Mouse (Mus musculus): Measurements from ENCODE around the gene Tmem108. TPM values are rescaled to one million over a fixed set of nuclear protein-coding genes. Genes with fewer than 3 reads are reported as not detected.

Tmem108 gene
- polyA plus RNA-seq, 1 experiment from 2014 or later: 3.3 TPM

DNA sequence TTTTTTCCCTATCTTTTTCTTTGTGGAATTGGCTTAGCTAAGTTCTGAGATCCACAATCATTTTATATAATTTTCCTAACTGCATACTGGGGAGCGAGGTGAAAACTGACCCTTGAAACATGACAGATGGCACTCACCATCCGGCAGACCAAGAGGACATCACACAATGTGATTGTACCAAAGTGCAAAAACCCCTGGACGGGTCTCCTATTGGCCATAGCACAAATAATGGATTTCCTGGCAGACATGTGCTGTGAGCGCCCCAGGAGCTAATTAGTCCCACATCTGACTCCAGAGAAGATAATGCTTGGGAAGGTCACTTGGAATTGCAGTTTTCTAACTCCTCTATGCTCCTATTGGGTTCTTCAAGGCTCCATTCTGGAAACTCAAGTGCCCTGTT lies 183.9 kb downstream of the Tmem108 start:
- H3K27ac ChIP-seq (ENCODE audit: low read depth, low read length): no peak overlapping the region
- TF ChIP-seq CTCF (IDR thresholded peaks at IDR 0.05; ENCODE audit: low read depth): no peak
- no peaks in the 10 kb centered on the region for H3K4me1 ChIP-seq (replicated peaks; ENCODE audit: control insufficient read depth, insufficient read depth, low read length)
- no peak overlapping the region for H3K9ac ChIP-seq (ENCODE audit: low read depth, low read length)
- no peaks in the 10 kb centered on the region for H3K36me3 ChIP-seq (ENCODE audit: control insufficient read depth, insufficient read depth)
- no peak overlapping the region for H3K4me2 ChIP-seq (replicated peaks; ENCODE audit: low read depth)
- no peak overlapping the region for H3K4me3 ChIP-seq (ENCODE audit: low read depth, low read length)
- 77% methylated on average over 4 of the region's 4 CpGs for WGBS
- no peak for ATAC-seq
- H3K9me3 ChIP-seq (ENCODE audit: control insufficient read depth): no peaks in the 10 kb centered on the region
- H3K27me3 ChIP-seq (replicated peaks; ENCODE audit: control insufficient read depth, insufficient read depth, low read length): no peaks in the 10 kb centered on the region

DNA sequence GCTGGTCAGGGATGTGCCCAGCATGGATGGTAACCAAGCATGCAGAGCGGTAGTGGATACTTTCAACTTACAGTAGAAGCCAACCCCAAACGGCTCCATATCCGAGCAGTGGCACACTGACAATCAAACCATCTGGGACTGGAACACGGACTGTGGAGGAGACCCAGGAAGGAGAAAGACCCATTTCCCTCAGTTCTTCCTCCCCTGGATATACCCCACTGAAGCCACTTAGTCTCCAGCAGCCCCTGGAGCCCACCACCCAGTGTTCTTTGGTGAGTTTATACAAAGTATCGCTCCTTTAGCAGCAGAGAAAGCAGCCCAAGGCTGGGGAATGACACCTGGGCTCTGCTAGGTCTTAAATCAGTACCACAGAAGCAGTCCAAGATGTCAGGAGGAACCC lies 184.5 kb downstream of the Tmem108 start:
- no peak for ATAC-seq
- no peaks in the 10 kb centered on the region for H3K9me3 ChIP-seq (ENCODE audit: control insufficient read depth)
- WGBS: 90% methylated on average over 5 of the region's 5 CpGs
- no peak for TF ChIP-seq CTCF (IDR thresholded peaks at IDR 0.05; ENCODE audit: low read depth)
- no peak overlapping the region for H3K27ac ChIP-seq (ENCODE audit: low read depth, low read length)
- no peaks in the 10 kb centered on the region for H3K36me3 ChIP-seq (ENCODE audit: control insufficient read depth, insufficient read depth)
- H3K4me3 ChIP-seq (ENCODE audit: low read depth, low read length): no peak overlapping the region
- no peak overlapping the region for H3K9ac ChIP-seq (ENCODE audit: low read depth, low read length)
- no peaks in the 10 kb centered on the region for H3K4me1 ChIP-seq (replicated peaks; ENCODE audit: control insufficient read depth, insufficient read depth, low read length)
- H3K4me2 ChIP-seq (replicated peaks; ENCODE audit: low read depth): no peak overlapping the region
- H3K27me3 ChIP-seq (replicated peaks; ENCODE audit: control insufficient read depth, insufficient read depth, low read length): no peaks in the 10 kb centered on the region

DNA sequence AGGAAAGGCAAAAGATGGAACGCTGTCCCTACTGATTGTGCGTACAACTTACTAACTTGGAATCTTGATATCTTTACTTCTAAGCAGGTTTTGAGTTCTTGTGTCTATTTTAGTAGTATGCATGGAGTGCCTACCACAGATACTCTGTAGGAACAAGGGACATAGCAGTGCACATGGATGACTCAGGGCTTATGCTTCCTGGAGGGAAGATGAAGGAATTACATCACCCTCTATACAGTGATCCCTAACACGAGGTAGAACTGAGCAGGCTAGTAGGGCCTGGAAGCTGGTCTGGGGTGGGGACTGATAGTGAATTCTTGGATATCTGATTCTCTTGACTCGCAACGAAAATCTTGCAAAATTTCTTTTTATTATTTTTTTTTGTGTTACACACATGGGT lies 185.7 kb downstream of the Tmem108 start:
- Histone ChIP-seq H3K9me3 (ENCODE audit: control insufficient read depth) (no peaks in the 10 kb centered on the region), H3K27me3 (replicated peaks; ENCODE audit: control insufficient read depth, insufficient read depth, low read length) (no peaks in the 10 kb centered on the region), H3K27ac (ENCODE audit: low read depth, low read length) (no peak overlapping the region), H3K9ac (ENCODE audit: low read depth, low read length) (no peak overlapping the region), H3K4me3 (ENCODE audit: low read depth, low read length) (no peak overlapping the region), H3K4me1 (replicated peaks; ENCODE audit: control insufficient read depth, insufficient read depth, low read length) (no peaks in the 10 kb centered on the region), H3K4me2 (replicated peaks; ENCODE audit: low read depth) (no peak overlapping the region), H3K36me3 (ENCODE audit: control insufficient read depth, insufficient read depth) (no peaks in the 10 kb centered on the region)
- TF ChIP-seq CTCF (IDR thresholded peaks at IDR 0.05; ENCODE audit: low read depth): no peak
- ATAC-seq: no peak
- WGBS: 94% methylated on average over 5 of the region's 5 CpGs

DNA sequence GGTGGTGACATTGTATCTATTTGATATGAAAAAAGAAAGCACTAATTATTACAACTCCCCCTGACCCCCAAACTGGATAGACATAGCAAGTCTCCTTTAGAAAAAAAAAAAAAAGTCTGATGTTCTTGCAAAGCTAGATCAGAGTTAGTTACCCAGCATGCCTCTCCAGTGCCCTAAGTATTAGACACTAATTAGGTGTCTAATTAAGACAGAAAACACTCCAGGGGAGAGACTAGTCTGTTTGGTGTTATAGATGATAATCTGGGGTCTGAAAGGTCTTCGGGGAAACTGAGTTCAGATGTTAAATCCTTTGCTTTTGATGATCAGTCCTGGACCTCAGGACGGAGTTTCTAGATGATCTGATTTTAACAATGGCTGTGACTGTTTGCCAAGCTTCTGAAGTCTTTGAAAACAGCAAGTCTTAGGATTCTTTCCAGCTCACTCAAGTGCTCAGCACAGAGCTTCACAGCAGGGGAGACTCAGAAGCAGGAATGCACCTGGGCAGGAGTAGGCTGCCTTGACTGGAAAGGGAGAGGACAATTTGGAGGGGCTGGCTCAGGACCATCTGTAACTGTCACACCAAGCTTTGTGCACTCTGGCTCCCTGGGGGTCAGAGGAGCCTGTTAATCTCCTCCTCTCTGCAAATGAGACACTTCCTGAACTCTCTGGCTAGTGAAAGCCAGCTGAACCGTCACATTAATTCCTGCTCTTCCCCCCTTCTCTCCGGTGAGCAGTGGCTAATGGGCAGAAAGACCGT lies 187.5 kb downstream of the Tmem108 start:
- WGBS: 21% methylated on average over 5 of the region's 5 CpGs
- Histone ChIP-seq H3K27ac (ENCODE audit: low read depth, low read length) (no peak overlapping the region), H3K4me1 (replicated peaks; ENCODE audit: control insufficient read depth, insufficient read depth, low read length) (no peaks in the 10 kb centered on the region), H3K9ac (ENCODE audit: low read depth, low read length) (no peak overlapping the region), H3K36me3 (ENCODE audit: control insufficient read depth, insufficient read depth) (no peaks in the 10 kb centered on the region), H3K4me3 (ENCODE audit: low read depth, low read length) (no peak overlapping the region), H3K9me3 (ENCODE audit: control insufficient read depth) (no peaks in the 10 kb centered on the region), H3K4me2 (replicated peaks; ENCODE audit: low read depth) (no peak overlapping the region), H3K27me3 (replicated peaks; ENCODE audit: control insufficient read depth, insufficient read depth, low read length) (no peaks in the 10 kb centered on the region)
- ATAC-seq: no peak
- TF ChIP-seq CTCF (IDR thresholded peaks at IDR 0.05; ENCODE audit: low read depth): no peak

- H3K4me1 ChIP-seq (replicated peaks; ENCODE audit: control insufficient read depth, insufficient read depth, low read length): no peaks in the 10 kb centered on the region
- H3K9ac ChIP-seq (ENCODE audit: low read depth, low read length): no peak overlapping the region
- ATAC-seq: no peak
- H3K27ac ChIP-seq (ENCODE audit: low read depth, low read length): no peak overlapping the region
- WGBS: 75% methylated on average over 14 of the region's 14 CpGs
- no peak overlapping the region for H3K4me3 ChIP-seq (ENCODE audit: low read depth, low read length)
- no peak for TF ChIP-seq CTCF (IDR thresholded peaks at IDR 0.05; ENCODE audit: low read depth)
- no peaks in the 10 kb centered on the region for H3K36me3 ChIP-seq (ENCODE audit: control insufficient read depth, insufficient read depth)
- H3K9me3 ChIP-seq (ENCODE audit: control insufficient read depth): no peaks in the 10 kb centered on the region
- no peak overlapping the region for H3K4me2 ChIP-seq (replicated peaks; ENCODE audit: low read depth)
- H3K27me3 ChIP-seq (replicated peaks; ENCODE audit: control insufficient read depth, insufficient read depth, low read length): no peaks in the 10 kb centered on the region
Measured at GRCm38 (mm10) chr9:103570158-103570741, 191.4 kb downstream of the Tmem108 start.

DNA sequence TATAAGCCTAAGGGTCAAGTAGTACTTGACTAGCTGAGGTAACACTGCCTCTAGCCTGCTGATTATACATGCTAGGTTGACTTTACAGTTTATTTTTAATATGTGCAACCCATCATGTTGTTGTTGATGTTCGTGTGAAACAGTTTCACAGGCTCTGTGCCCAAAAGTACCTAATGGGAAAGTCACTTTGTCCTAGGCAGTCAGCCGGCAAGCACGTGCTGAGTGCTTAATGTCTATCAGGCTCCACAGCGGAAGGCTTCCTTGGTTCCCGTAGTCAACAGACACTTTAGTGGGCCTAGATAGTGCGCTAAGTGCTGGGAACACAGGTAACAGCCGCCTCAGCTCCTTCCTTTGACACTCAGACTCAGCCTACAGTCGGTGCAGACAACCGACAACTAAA lies 192.7 kb downstream of the Tmem108 start:
- H3K9me3 ChIP-seq (ENCODE audit: control insufficient read depth): no peaks in the 10 kb centered on the region
- no peaks in the 10 kb centered on the region for H3K36me3 ChIP-seq (ENCODE audit: control insufficient read depth, insufficient read depth)
- TF ChIP-seq CTCF (IDR thresholded peaks at IDR 0.05; ENCODE audit: low read depth): no peak
- no peak for ATAC-seq
- H3K27ac ChIP-seq (ENCODE audit: low read depth, low read length): no peak overlapping the region
- H3K27me3 ChIP-seq (replicated peaks; ENCODE audit: control insufficient read depth, insufficient read depth, low read length): no peaks in the 10 kb centered on the region
- no peak overlapping the region for H3K4me2 ChIP-seq (replicated peaks; ENCODE audit: low read depth)
- H3K4me1 ChIP-seq (replicated peaks; ENCODE audit: control insufficient read depth, insufficient read depth, low read length): no peaks in the 10 kb centered on the region
- 89% methylated on average over 9 of the region's 9 CpGs for WGBS
- H3K9ac ChIP-seq (ENCODE audit: low read depth, low read length): no peak overlapping the region
- no peak overlapping the region for H3K4me3 ChIP-seq (ENCODE audit: low read depth, low read length)
